20 mouse cellular contexts compared by ENCODE assay signal in the genomic region with DNA sequence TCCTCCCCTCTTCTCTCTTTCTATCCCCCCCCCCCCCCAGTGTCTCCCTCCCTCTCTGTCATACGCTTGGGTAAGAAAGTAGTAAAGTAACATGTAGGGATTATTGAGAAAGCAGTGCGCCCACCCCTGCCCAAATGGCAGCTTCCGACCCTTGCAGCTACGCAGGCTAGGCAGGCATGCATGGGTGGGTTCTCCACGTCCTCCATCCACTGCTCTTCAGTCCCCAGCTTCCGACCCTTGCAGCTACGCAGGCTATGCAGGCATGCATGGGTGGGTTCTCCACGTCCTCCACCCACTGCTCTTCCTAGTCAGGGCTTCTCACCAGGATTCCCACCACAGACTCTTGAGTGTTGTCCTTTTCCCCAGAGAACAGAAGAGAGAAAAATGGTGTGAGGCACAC. TPM values are rescaled to one million over a fixed set of nuclear protein-coding genes. Genes with fewer than 3 reads are reported as not detected.
DNase-seq lines count a peak whose midpoint lies in the region; ATAC-seq and TF ChIP-seq lines count a peak whose summit lies in the region.
"Had no signal": no experiment of that assay in that cellular context is flagged by ENCODE, and none has a peak within 500 bp of the region (broad histone marks: within the 10 kb centered on the region; RNA-seq: fewer than 3 reads in every experiment).

No protein-coding gene starts in this region.

- peaks cover 8% of the 10 kb centered on the region for H3K36me3 ChIP-seq in kidney, embryonic 15.5 days
- no peaks in the 10 kb centered on the region; the same call in 1 of the 2 replicates for H3K36me3 ChIP-seq in midbrain, embryonic 12.5 days
- H3K36me3 ChIP-seq in midbrain, embryonic 16.5 days (ENCODE audit: control insufficient read depth, insufficient read depth, low read length), result no peaks in the 10 kb centered on the region
- H3K36me3 ChIP-seq: hindbrain, embryonic 15.5 days had no signal

- no peak for DNase-seq in gastrocnemius, adult 2 months
- DNase-seq in gastrocnemius, postnatal 14 days, result no peak
- DNase-seq in kidney, adult 18-20 months, result no peak
- no peak for DNase-seq in urinary bladder, postnatal 10 days (ENCODE audit: low spot score)
- DNase-seq: adrenal gland, adult 8-10 months; adrenal gland, postnatal 25 days; cerebellum, adult 18-20 months; cerebellum, adult 9-10 months; cerebellum, postnatal 14 days; heart, adult 2 months had no signal

- peak; percentile 52; the same call in 1 of the 2 replicates for ATAC-seq in kidney, embryonic 15.5 days (replicated peaks; ENCODE audit: low FRiP score)
- ATAC-seq in midbrain, embryonic 12.5 days (ENCODE audit: low FRiP score, low read depth), result no peak
- ATAC-seq in midbrain, embryonic 16.5 days, result no peak
- ATAC-seq: activated CD4-positive, CD25-positive, alpha-beta regulatory T cell, adult 4 months; forebrain, embryonic 13.5 days; forebrain, embryonic 16.5 days had no signal

- H3K27ac ChIP-seq in gastrocnemius, adult 2 months, result peak overlapping the region; percentile 67
- H3K27ac ChIP-seq in kidney, embryonic 15.5 days, result no peak overlapping the region
- H3K27ac ChIP-seq in midbrain, embryonic 12.5 days (replicated peaks), result no peak overlapping the region
- no peak overlapping the region for H3K27ac ChIP-seq in midbrain, embryonic 16.5 days (ENCODE audit: low read length)
- H3K27ac ChIP-seq: forebrain, embryonic 10.5 days; forebrain, embryonic 13.5 days; heart, adult 2 months; hindbrain, embryonic 12.5 days; hindbrain, embryonic 15.5 days had no signal

- H3K4me3 ChIP-seq in gastrocnemius, adult 2 months, result no peak overlapping the region
- no peak overlapping the region for H3K4me3 ChIP-seq in kidney, embryonic 15.5 days (replicated peaks)
- H3K4me3 ChIP-seq in midbrain, embryonic 12.5 days, result no peak overlapping the region
- no peak overlapping the region for H3K4me3 ChIP-seq in midbrain, embryonic 16.5 days (ENCODE audit: low read depth, low read length)
- H3K4me3 ChIP-seq: forebrain, embryonic 10.5 days; forebrain, embryonic 13.5 days; heart, adult 2 months; hindbrain, embryonic 12.5 days; hindbrain, embryonic 15.5 days had no signal

- H3K4me2 ChIP-seq in kidney, embryonic 15.5 days, result no peak overlapping the region
- H3K4me2 ChIP-seq in midbrain, embryonic 12.5 days (replicated peaks), result no peak overlapping the region
- H3K4me2 ChIP-seq in midbrain, embryonic 16.5 days (ENCODE audit: low read length), result no peak overlapping the region
- H3K4me2 ChIP-seq: forebrain, embryonic 13.5 days; heart, embryonic 11.5 days; hindbrain, embryonic 12.5 days; hindbrain, embryonic 15.5 days had no signal

- intact Hi-C loops in gastrocnemius, adult 2 months (cut with DNase I), result loop anchor here (5.0 kb wide), 1 partner anchor 136 kb away; a partner anchor contains a TSS
- intact Hi-C loops in gastrocnemius, postnatal 14 days (cut with DNase I; ENCODE audit: low total_unique reads), result no loop called here

- peaks cover 9% of the 10 kb centered on the region for H3K4me1 ChIP-seq in kidney, embryonic 15.5 days
- H3K4me1 ChIP-seq in midbrain, embryonic 12.5 days, result no peaks in the 10 kb centered on the region
- H3K4me1 ChIP-seq in midbrain, embryonic 16.5 days (ENCODE audit: control insufficient read depth, insufficient read depth, low read length), result no peaks in the 10 kb centered on the region
- H3K4me1 ChIP-seq: forebrain, embryonic 13.5 days; hindbrain, embryonic 12.5 days had no signal

- no peak overlapping the region for H3K9ac ChIP-seq in kidney, embryonic 15.5 days
- H3K9ac ChIP-seq in midbrain, embryonic 12.5 days (replicated peaks), result peak overlapping the region; percentile 24; the same call in 1 of the 2 replicates
- no peak overlapping the region for H3K9ac ChIP-seq in midbrain, embryonic 16.5 days (ENCODE audit: low read depth, low read length)
- H3K9ac ChIP-seq: forebrain, embryonic 13.5 days; hindbrain, embryonic 12.5 days; hindbrain, embryonic 15.5 days had no signal

- WGBS in kidney, embryonic 15.5 days, result 42% methylated on average over 8 of the region's 8 CpGs
- 80% methylated on average over 8 of the region's 8 CpGs for WGBS in midbrain, embryonic 12.5 days
- 70% methylated on average over 8 of the region's 8 CpGs for WGBS in midbrain, embryonic 16.5 days

- no peaks in the 10 kb centered on the region for H3K27me3 ChIP-seq in kidney, embryonic 15.5 days
- no peaks in the 10 kb centered on the region for H3K27me3 ChIP-seq in midbrain, embryonic 12.5 days
- H3K27me3 ChIP-seq in midbrain, embryonic 16.5 days (ENCODE audit: control insufficient read depth, insufficient read depth, low read depth, low read length), result no peaks in the 10 kb centered on the region
- H3K27me3 ChIP-seq: forebrain, embryonic 13.5 days; hindbrain, embryonic 12.5 days; hindbrain, embryonic 15.5 days had no signal

- no peaks in the 10 kb centered on the region for H3K9me3 ChIP-seq in kidney, embryonic 15.5 days (replicated peaks)
- H3K9me3 ChIP-seq in midbrain, embryonic 12.5 days, result no peaks in the 10 kb centered on the region
- no peaks in the 10 kb centered on the region for H3K9me3 ChIP-seq in midbrain, embryonic 16.5 days (replicated peaks; ENCODE audit: control insufficient read depth, low read length, poor library complexity, severe bottlenecking)
- H3K9me3 ChIP-seq: forebrain, embryonic 13.5 days; hindbrain, embryonic 12.5 days; hindbrain, embryonic 15.5 days had no signal

- no peak for TF ChIP-seq CTCF in gastrocnemius, adult 2 months (IDR thresholded peaks at IDR 0.05)

RNA-seq across cellular contexts. Expression of a gene that starts 34.1 kb away (rescaled TPM):
- 10 to 100 TPM; 14.1 to 16.0 TPM for total RNA-seq in gastrocnemius, adult 2 months (2021)
- 10 to 100 TPM; 18.1 to 21.7 TPM for total RNA-seq in gastrocnemius, postnatal 14 days (2021)
- polyA plus RNA-seq in kidney, embryonic 15.5 days (2015; fragmentation: Nextera tagmentation; extraction: Ambion mirVana), result 23.6 and 25.9 TPM in 2 replicates
- polyA plus RNA-seq in midbrain, embryonic 12.5 days (2016; fragmentation: Nextera tagmentation; extraction: Ambion mirVana), result 48.5 and 53.4 TPM in 2 replicates
- 39.5 and 47.1 TPM in 2 replicates for polyA plus RNA-seq in midbrain, embryonic 16.5 days (2015; fragmentation: Nextera tagmentation; extraction: Ambion mirVana)
